18 mouse cellular contexts compared by ENCODE assay signal in genomic region chr17:31184269-31184990, GRCm38 (mm10). TPM values are rescaled to one million over a fixed set of nuclear protein-coding genes. Genes with fewer than 3 reads are reported as not detected.
DNase-seq lines count a peak whose midpoint lies in the region; ATAC-seq lines count a peak whose summit lies in the region.
"Had no signal": no experiment of that assay in that cellular context is flagged by ENCODE, and none has a peak within 500 bp of the region (broad histone marks: within the 10 kb centered on the region; RNA-seq: fewer than 3 reads in every experiment).

No protein-coding gene starts in this region.

- no peaks in the 10 kb centered on the region for H3K36me3 ChIP-seq in intestine, embryonic 15.5 days
- H3K36me3 ChIP-seq in midbrain, embryonic 14.5 days (ENCODE audit: control insufficient read depth, insufficient read depth, low read length) = no peaks in the 10 kb centered on the region
- H3K36me3 ChIP-seq: forebrain, embryonic 15.5 days; heart, embryonic 12.5 days; kidney, embryonic 15.5 days; liver, embryonic 13.5 days had no signal

- H3K27ac ChIP-seq in intestine, embryonic 15.5 days = peak overlapping the region; percentile 10; the same call in 1 of the 2 replicates
- no peak overlapping the region for H3K27ac ChIP-seq in midbrain, embryonic 14.5 days (replicated peaks; ENCODE audit: low read depth, low read length)
- H3K27ac ChIP-seq: forebrain, embryonic 15.5 days; kidney, embryonic 15.5 days; liver, embryonic 13.5 days had no signal

- H3K4me3 ChIP-seq in intestine, embryonic 15.5 days (replicated peaks) = no peak overlapping the region
- H3K4me3 ChIP-seq in midbrain, embryonic 14.5 days (replicated peaks; ENCODE audit: low read depth, low read length) = no peak overlapping the region
- H3K4me3 ChIP-seq: forebrain, embryonic 15.5 days; heart, embryonic 12.5 days; kidney, embryonic 15.5 days; liver, embryonic 13.5 days; megakaryocyte, embryonic 14.5 days had no signal

- H3K4me1 ChIP-seq in intestine, embryonic 15.5 days (replicated peaks) = peaks cover 7% of the 10 kb centered on the region
- H3K4me1 ChIP-seq in midbrain, embryonic 14.5 days (ENCODE audit: control insufficient read depth, insufficient read depth, low read length) = no peaks in the 10 kb centered on the region
- H3K4me1 ChIP-seq: forebrain, embryonic 15.5 days; heart, embryonic 12.5 days; kidney, embryonic 15.5 days had no signal

- H3K27me3 ChIP-seq in intestine, embryonic 15.5 days (replicated peaks) = no peaks in the 10 kb centered on the region
- no peaks in the 10 kb centered on the region for H3K27me3 ChIP-seq in midbrain, embryonic 14.5 days (ENCODE audit: control insufficient read depth, insufficient read depth, low read length)
- H3K27me3 ChIP-seq: forebrain, embryonic 15.5 days; liver, embryonic 13.5 days had no signal

- peak; percentile 70 for DNase-seq in urinary bladder, postnatal 14 days (ENCODE audit: low spot score)
- no peak for DNase-seq in urinary bladder, postnatal 25 days (ENCODE audit: low spot score)
- DNase-seq in naive thymus-derived CD4-positive, alpha-beta T cell, adult 2 months (ENCODE audit: low read depth) = peak; percentile 49
- no peak for DNase-seq in midbrain, embryonic 14.5 days
- DNase-seq in kidney, adult 18-20 months = no peak
- DNase-seq in heart, adult 18-20 months = no peak
- DNase-seq: embryo, embryonic 11 days; liver, embryonic 13.5 days had no signal

- H3K4me2 ChIP-seq in intestine, embryonic 15.5 days (replicated peaks) = 0 out of 2 replicates have a peak overlapping the region, but pooled peaks have one; percentile 17
- no peak overlapping the region for H3K4me2 ChIP-seq in midbrain, embryonic 14.5 days (ENCODE audit: low read length)
- H3K4me2 ChIP-seq: forebrain, embryonic 15.5 days; heart, embryonic 12.5 days; kidney, embryonic 15.5 days; liver, embryonic 13.5 days had no signal

- H3K9me3 ChIP-seq in intestine, embryonic 15.5 days = no peaks in the 10 kb centered on the region
- H3K9me3 ChIP-seq in midbrain, embryonic 14.5 days (ENCODE audit: control insufficient read depth, low read length) = no peaks in the 10 kb centered on the region
- H3K9me3 ChIP-seq: forebrain, embryonic 15.5 days; heart, embryonic 12.5 days; kidney, embryonic 15.5 days; liver, embryonic 13.5 days; megakaryocyte, embryonic 14.5 days had no signal

- WGBS in intestine, embryonic 15.5 days = 71% methylated on average over 12 of the region's 12 CpGs
- 79% methylated on average over 12 of the region's 12 CpGs for WGBS in midbrain, embryonic 14.5 days

- no peak for ATAC-seq in intestine, embryonic 15.5 days
- no peak for ATAC-seq in midbrain, embryonic 14.5 days (ENCODE audit: low FRiP score, low TSS enrichment)
- ATAC-seq: forebrain, embryonic 15.5 days had no signal

- H3K9ac ChIP-seq in intestine, embryonic 15.5 days = no peak overlapping the region
- no peak overlapping the region for H3K9ac ChIP-seq in midbrain, embryonic 14.5 days (replicated peaks; ENCODE audit: low read length)
- H3K9ac ChIP-seq: forebrain, embryonic 15.5 days; heart, embryonic 12.5 days; kidney, embryonic 15.5 days; liver, embryonic 13.5 days had no signal

RNA-seq across cellular contexts. Expression of gene Tmprss3, which starts 14.3 kb away (rescaled TPM):
- polyA plus RNA-seq in intestine, embryonic 15.5 days (2015; fragmentation: Nextera tagmentation; extraction: Ambion mirVana) = 0.06 TPM in 1 of 2 replicates, not detected in the other
- polyA plus RNA-seq in midbrain, embryonic 14.5 days (2014; fragmentation: Nextera tagmentation; extraction: Ambion mirVana) = 0.11 TPM in 1 of 2 replicates, not detected in the other
- total RNA-seq in heart, adult 18-20 months (2021) = not detected
- total RNA-seq: adrenal gland, adult 18-20 months; gastrocnemius, adult 8-10 months; layer of hippocampus, postnatal 25 days; left cerebral cortex, postnatal 36 days had no signal
- polyA plus RNA-seq: forebrain, embryonic 15.5 days; heart, embryonic 12.5 days; kidney, embryonic 15.5 days had no signal

RNA-seq across cellular contexts. Expression of gene Tff1, which starts 19.4 kb away (rescaled TPM):
- polyA plus RNA-seq in intestine, embryonic 15.5 days (2015; fragmentation: Nextera tagmentation; extraction: Ambion mirVana) = 5.2 and 5.8 TPM in 2 replicates
- polyA plus RNA-seq in midbrain, embryonic 14.5 days (2014; fragmentation: Nextera tagmentation; extraction: Ambion mirVana) = not detected in 2 replicates
- not detected for total RNA-seq in heart, adult 18-20 months (2021)
- total RNA-seq: adrenal gland, adult 18-20 months; gastrocnemius, adult 8-10 months; hematopoietic stem cell, adult 5-6 weeks; layer of hippocampus, postnatal 25 days; left cerebral cortex, postnatal 36 days had no signal
- polyA plus RNA-seq: forebrain, embryonic 15.5 days; heart, embryonic 12.5 days; liver, embryonic 13.5 days had no signal

RNA-seq across cellular contexts. Expression of gene Ubash3a, which starts 23.2 kb away (rescaled TPM):
- polyA plus RNA-seq in intestine, embryonic 15.5 days (2015; fragmentation: Nextera tagmentation; extraction: Ambion mirVana) = 0.20 and 0.21 TPM in 2 replicates
- 0.28 TPM in 1 of 2 replicates, not detected in the other for polyA plus RNA-seq in midbrain, embryonic 14.5 days (2014; fragmentation: Nextera tagmentation; extraction: Ambion mirVana)
- total RNA-seq in heart, adult 18-20 months (2021) = under 1 TPM in 1 of 2 experiments, not detected in 1; 0.54 TPM
- total RNA-seq: gastrocnemius, adult 8-10 months; left cerebral cortex, postnatal 36 days had no signal

RNA-seq across cellular contexts. Expression of gene Tff2, which starts 40.3 kb away (rescaled TPM):
- 2.5 and 7.8 TPM in 2 replicates for polyA plus RNA-seq in intestine, embryonic 15.5 days (2015; fragmentation: Nextera tagmentation; extraction: Ambion mirVana)
- not detected in 2 replicates for polyA plus RNA-seq in midbrain, embryonic 14.5 days (2014; fragmentation: Nextera tagmentation; extraction: Ambion mirVana)
- not detected for total RNA-seq in heart, adult 18-20 months (2021)
- total RNA-seq: adrenal gland, adult 18-20 months; gastrocnemius, adult 8-10 months; hematopoietic stem cell, adult 5-6 weeks; layer of hippocampus, postnatal 25 days; left cerebral cortex, postnatal 36 days had no signal
- polyA plus RNA-seq: forebrain, embryonic 15.5 days; heart, embryonic 12.5 days; liver, embryonic 13.5 days had no signal

RNA-seq across cellular contexts. Expression of gene Tff3, which starts 55.0 kb away (rescaled TPM):
- polyA plus RNA-seq in intestine, embryonic 15.5 days (2015; fragmentation: Nextera tagmentation; extraction: Ambion mirVana) = 710 and 905 TPM in 2 replicates
- polyA plus RNA-seq in midbrain, embryonic 14.5 days (2014; fragmentation: Nextera tagmentation; extraction: Ambion mirVana) = 0.51 and 1.3 TPM in 2 replicates
- total RNA-seq in heart, adult 18-20 months (2021) = not detected
- total RNA-seq: adrenal gland, adult 18-20 months; gastrocnemius, adult 8-10 months; hematopoietic stem cell, adult 5-6 weeks; layer of hippocampus, postnatal 25 days; left cerebral cortex, postnatal 36 days had no signal
- polyA plus RNA-seq: heart, embryonic 12.5 days had no signal

Comparison
In these comparisons a context has a peak if more than half of its experiments do, and no peak if none do; other contexts are left out.
1. DNase-seq: peak in urinary bladder, postnatal 14 days (single experiment) and naive thymus-derived CD4-positive, alpha-beta T cell, adult 2 months (single experiment); none in urinary bladder, postnatal 25 days (single experiment), midbrain, embryonic 14.5 days (single experiment), kidney, adult 18-20 months (single experiment) and heart, adult 18-20 months (0 of 2).